Mouse (Mus musculus) cerebellum, postnatal 10 days (tissue): ENCODE results near the gene Slc22a18.

Source experiments
- DNase-seq, 2 experiments: peaks; one replicate each; pipeline ENCODE4 v3.0.0; 2021; ENCODE audit warnings: mixed read lengths in 2 of 2

Slc22a18 gene

DNA sequence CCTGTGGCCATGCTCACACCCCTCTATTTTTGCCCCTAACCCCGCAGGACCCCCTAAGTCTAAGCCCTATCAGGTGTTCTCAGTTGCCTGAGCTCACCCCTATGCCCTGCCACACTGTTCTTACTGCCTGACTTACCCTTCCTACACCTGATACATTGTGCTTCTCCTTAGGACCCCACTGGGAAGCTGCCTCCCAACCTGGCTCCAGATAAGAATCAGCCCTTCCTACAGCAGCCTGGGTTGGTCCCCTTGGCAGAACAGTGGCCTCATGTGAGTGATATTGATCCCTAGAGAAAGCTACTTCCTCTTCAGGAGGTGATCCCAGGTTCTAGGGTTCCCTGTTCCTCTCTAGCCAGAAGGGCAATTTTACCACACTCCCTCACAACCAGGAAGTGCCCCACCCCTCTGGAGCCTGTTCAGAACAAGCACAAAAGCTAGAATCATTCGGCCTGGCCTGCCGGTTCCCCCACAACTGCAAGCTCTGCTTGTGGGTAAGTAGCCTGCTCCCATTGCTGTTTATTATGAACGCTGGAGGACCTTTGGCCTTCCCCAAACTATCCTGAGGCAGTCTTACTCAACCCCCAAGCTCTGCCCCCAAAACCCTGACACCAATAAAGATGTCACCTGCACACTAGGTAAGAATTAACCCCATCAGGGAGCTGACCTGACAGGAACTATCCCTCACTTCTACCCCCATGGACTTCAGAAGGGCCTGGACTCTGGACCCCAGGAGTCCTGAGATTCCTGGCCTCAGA is at the start of gene Slc22a18:
Slc22a18 (plus strand) TSS at position 390 of the 755 bp plus-strand sequence.
- DNase-seq: no peak

DNA sequence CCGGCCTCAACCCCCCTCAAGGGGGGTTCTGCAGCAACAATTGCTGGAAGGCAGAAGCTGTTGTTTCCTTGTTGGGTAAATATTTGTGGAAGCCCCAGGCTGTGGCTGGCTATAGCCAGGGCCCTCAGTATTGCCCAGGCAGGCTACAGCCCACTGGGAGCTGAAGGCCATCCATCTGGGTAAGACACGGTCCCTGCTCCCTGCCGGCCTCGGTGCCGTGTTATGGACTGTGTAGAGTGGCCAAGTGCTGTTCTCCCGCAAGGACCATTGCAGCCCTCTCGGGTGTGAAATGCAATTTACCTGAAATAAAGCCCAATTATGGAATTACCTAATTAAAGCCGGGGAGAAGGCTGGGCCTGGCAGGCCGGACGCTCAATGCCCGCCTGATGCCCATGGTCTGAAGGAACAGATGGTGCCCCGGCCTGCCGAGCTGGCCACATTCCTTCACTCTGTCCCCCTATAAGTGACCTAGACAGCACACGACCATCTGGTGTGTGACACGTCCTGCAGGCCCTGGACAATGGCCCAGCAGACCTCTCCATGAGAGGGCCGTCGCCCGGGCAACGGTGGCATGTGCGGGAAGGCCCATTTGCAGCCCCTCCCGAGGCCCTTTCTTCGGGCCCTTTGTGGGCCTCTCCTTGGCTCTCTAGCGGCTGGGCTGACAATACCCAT is 45.3 kb upstream of the Slc22a18 start:
- peak; percentile 94 to 97 for DNase-seq

DNA sequence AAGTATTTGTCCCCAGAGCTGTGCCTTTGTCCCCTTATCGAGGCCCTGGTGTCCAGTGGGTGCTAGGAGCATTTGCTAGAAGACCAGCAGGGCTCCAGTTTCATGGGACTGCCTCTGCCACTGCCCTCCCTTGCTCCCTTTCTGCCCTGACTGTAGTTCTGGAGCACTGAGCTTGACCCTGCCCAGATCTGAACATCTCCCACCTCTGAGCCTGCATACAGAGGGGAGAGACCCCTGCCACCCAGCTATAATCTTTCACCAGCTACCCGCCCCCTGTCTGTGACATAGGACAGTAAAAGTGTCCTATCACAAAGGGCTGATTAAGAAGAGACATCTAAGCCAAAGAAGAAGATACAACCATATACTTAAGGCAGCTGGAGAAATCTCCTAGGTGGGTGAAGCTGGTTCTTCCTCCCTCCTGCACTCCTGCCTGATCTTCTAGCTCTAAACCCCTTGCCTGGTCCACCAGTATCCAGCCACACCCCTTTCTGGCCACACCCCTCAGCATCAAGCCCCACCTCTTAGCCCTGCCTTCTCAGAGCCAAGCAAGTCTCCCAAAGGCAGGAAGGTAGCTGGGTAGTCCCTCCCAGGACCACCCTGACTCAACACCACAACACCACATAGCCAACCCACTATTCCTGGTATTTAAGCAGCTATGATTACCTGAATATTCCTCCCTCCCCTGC is 44.6 kb upstream of the Slc22a18 start:
- peak in 1 of 2 experiments; percentile 40 for DNase-seq

DNA sequence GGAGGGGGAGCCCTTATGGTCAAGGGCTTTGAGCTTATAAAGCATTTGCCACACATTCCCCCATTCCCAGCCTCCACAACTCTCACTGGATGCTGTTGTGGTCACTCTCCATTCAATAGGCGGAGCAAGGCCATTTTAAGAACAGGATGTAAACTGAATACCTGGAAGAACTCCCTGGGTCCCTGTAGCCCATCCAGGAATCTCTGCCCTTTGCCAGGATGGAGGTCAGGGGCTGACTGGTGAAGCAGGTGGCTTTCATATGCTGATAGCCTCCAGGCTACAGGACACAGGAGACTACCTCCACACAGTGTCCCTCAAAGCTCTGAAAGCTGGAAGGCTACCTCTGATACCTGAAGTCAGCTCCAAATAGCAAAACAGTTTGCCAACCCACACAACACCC is 40.9 kb upstream of the Slc22a18 start:
- DNase-seq: no peak

DNA sequence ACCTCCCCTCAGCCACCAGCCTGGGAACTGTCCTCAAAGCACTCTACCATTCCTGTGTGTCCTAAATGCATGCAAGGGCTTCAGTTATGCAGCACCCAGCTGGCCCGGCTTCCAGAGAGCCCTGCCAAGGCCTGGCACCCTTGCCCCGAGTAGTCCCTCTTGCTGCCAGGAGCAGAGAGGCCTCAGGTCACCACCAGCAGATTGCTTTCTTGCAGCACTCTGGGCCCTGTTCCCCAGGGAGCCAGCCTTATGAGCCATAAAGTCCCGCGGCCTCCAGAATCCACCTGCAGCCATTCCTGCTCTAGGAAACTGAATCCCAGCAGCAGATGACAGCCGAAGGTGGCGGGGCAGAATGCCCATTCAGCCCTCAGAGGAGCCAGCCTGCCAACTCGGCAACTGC is 40.2 kb upstream of the Slc22a18 start:
- DNase-seq: peak; percentile 79 to 85

DNA sequence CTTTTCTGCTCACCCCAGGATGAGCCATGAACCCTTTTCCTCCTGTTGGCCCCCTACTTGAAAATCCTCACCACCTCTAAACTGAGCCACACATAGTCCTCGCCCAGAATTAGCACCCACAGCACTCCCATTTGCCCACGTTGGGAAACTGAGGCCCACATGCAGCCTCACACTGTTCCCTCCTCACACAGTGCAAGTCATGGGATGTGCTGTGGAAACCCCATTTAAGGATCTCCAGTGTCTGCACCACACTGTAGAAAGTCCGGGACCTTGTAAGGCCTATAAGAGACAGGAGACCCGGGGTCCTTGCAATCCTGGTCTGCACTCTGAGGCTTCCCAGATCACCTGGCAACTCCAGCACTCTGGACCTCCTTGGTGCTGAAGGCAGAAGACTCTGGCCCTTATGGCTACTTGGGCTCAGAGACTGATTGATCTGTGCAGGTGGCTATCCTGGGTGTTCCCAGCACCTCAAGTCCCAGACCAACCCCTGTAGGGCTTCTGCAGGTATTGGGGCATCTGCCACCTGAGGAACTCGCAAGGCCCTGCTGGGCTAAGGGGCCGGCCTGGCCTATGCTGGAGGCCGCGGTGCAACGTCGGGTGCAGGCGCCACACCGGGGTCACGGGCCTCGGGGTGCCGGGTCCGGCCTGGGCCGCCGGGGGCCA is 36.2 kb upstream of the Slc22a18 start:
- DNase-seq: no peak

DNA sequence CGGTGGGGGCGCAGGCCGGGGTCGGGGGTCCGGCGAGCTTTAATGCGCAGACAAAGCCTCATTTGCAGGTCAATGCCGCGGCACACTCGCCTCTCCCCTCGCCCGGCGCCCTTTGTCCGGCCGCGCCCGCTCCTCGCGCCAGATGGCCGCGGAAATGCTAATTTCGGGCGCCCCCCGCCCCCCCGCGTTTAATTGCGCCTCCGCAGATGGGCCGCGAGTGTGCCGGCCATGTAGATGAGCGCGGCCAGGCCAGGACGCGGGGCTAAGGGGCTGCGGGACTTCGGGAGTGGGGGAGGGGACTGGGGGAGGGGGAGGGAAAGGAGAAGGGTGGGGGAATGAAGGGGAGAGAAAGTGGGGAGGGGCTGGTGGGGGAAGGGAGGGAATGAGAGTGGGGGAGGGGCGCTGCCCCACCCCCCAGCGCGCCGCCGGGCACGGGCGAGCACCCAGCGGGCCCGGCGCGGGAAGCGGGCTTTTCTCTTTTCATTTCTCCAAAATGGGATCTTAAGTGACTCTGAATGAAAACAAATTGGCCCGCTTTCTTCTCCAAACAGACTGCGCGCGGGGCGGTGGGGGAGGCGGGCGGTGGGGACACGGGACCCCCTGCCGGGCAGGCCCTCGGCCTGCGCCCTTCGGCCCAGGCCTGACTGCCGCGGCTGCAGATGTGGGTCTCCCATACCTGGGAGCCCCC is 35.5 kb upstream of the Slc22a18 start:
- DNase-seq: peak; percentile 76 to 82

DNA sequence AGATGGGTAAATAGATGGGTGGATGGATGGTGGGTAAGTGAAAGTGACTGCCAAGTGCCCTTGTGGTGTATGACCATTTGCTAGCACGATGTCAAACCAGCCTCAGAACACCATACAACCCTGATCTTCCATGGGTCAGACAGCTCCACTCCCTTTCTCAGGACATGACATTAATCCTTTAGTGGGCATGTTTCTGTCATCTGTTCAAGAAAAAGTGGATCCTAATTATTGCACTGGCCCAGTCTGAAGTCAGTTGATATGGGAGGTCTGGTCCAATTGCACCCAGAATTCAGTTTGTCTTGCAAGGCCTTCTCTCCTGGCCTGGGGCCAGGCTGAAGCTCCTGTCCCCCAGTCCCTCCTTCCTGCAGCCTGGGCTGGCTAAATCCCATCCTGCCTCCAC is 34.6 kb upstream of the Slc22a18 start:
- DNase-seq: no peak

DNA sequence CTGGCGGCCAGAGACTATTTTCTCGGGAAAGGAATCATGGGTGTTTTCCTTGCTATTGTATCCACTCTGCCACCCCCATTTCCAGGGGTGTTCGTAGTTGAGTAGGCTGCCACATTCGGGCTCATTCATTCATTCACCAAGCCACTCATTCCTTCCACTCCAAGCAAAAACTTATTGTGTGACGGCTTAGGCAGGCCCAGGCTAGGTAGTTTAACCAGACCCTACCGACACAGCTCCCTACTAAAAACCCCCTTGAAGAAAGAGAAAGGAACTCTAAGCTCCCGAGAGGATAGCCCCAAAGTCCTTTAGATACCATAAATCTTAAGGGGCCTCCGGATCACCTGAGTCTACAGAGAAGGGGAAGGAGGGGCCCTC is 29.0 kb upstream of the Slc22a18 start:
- no peak for DNase-seq

DNA sequence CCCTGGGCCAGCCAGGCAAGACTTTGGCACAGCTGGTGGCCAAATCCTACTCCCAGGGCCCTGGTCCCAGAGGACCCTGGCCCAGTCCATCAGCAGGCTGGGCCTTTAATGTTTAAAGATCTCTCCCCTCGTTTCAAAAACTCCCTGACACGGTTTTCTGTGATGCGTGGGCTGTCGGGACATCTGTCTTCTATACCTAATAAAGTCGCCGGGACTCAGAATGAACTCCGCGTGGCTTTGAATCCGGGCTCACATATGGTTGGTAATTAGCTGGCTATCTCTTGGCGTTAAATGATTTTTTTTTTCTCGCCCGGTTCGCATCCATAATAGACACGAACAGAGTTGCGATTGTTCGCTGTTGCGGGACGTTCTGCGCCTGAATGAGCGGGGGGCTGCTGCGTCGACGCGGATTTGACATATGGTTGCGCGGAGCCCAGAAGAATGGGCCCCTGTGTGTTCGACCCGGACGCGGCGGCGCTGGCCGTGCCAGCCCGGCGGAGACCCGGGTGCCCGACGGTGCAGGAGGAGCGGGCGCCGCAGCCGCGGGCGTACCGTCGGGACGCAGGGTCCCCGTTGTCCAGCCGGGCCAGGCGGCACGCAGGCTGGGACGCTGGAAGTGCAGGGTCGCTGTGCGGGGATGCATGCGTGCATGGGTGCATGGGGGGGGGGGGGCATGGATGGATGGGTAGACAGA is 28.4 kb upstream of the Slc22a18 start:
- DNase-seq: peak in 1 of 2 experiments; percentile 39

DNA sequence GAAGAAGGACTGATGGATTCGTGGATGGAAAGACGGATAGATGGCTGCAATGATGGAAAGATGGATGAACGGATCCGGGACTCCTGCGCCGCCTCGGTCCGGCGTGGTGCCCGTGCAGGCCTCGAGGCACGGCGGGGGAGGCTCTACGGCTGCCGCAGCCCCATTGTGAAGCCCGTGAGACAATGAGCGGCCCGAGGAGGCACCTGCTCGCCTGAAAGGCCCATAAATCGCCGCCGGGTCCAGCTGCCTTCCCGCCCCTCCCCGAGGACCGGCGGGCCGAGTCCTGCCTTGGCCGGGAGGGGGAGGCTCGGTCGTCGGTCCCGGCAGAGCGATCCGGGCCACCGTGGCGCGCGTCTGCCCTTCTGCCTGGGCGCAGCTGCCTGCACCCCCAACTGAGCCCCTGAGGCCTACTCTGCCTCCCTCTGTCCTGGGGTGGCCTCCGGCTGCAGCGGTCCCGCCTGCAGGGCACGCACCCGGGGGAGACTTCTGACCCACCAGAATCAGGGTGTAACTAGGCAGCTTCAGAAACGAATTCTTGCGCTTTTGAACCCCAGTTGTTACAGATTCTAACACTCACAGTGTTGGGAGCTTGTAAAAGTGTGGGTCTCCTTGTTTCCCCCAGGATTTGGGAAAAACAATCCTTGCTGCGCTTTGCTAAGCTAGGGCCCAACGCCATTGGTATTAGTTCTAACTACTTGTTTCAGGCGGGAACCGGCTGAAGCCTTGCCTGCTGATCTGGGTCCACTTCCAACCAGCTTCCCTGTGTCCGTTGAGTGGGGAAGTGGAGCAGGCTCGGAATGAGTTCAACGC is 27.7 kb upstream of the Slc22a18 start:
- peak in 1 of 2 experiments; percentile 38 for DNase-seq

DNA sequence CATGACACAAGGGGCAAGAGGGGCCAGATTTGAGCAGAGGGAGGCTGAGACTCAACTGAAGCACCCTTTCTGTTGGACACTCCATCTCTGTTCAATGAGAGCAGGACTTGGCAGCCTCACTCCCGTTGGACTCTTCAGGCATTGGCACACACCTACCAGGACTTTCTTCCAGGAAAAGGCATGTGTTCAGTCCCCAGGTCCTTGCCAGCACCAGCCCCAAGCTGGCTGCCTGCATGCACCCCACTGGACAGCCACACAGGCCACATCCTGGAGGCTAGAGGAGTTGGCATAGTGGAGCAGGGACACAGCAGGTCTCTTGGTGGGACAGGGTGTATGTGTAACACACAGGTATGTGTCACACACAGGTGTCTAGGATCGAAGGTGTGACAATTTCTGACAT is 26.4 kb upstream of the Slc22a18 start:
- DNase-seq: peak; percentile 86 to 94

DNA sequence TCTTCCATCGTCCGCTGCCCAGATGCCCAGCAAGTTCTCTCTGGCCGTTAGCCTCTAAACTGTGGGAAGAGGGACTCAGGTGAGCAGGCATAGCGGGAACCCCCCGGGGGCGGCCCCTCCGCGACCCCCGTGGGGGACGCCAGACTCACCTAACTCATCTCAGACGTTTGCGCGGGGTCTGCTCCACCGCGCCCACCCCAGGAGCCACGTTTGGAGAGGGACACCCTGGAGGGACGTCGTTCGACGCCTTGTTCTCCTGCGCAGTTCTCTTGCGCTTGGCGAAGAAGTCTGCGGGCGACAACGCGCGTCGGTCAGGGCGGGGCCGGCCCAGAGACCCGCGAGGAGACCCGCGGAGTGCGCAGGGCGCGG is 14.6 kb upstream of the Slc22a18 start:
- no peak for DNase-seq

DNA sequence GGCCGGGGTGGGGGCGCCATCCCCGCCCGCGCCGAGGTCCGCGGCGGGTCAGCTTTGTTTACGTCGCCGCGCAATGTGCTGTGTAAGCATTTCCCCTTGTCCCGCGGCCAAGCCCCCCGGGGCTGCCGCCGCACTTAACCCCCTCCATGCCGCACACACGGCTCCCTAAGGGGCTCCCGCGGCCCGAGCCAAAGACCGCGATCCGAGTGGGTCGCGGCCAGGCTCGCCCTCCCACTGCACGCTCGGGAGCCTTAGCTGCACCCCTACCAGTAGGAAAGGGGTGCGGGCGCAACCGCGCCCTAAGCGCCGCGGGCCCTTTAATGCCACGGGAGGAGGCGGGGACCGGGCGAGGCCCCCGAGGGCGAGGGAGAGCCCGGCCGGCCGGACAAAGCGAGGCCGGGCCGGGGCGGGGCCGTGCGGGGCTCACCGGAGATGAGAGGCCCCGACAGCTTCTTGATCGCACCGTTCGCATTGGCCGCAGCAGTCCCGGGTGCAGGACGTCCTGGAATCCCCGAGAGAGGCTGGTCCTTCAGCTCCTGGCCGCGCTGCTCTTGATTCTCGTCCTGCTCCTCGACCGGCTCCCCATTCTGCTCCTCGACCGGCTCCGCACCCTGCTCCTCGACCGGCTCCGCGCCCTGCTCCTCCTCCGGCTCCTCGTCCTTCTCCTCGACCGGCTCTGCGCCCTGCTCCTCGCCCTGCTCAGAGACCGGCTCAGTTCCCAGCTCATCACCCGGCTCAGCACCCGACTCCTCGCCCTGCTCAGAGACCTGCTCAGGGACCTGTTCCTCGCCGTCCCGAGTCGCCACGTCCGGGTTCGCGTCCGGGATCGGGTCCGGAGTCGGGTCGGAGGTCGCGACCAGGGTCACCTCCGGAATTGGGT is 14.0 kb upstream of the Slc22a18 start:
- DNase-seq: peak; percentile 33 to 38

DNA sequence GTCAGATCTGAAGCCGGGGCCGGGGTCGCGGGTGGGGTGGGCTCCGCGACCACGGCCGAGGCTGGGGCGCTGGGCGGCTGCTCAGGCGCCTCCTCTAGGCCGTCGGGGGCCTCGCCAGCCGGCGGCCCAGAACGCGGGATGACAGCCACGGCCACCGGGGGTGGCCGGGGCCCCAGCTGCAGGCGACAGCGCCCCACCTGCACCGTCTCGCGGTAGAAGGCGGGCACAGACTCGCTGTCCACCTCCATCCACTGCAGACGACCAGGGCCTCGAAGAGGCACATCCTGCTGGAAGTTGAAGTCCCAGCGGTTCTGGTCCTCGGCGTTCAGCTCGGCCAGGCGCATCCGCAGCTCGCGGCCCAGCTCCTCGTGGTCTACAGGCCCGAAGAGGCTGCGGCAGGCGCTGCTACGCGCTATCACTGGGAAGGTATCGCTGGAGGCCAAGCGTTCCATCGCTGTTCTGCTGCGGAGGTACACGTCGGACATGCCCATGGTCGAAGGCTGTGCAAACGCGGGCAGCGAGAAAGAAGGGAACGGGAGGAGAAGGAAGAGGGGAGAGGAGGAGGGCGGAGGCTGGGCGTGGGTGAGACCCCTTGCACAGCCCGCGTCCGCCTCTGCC is 13.2 kb upstream of the Slc22a18 start:
- DNase-seq: no peak

DNA sequence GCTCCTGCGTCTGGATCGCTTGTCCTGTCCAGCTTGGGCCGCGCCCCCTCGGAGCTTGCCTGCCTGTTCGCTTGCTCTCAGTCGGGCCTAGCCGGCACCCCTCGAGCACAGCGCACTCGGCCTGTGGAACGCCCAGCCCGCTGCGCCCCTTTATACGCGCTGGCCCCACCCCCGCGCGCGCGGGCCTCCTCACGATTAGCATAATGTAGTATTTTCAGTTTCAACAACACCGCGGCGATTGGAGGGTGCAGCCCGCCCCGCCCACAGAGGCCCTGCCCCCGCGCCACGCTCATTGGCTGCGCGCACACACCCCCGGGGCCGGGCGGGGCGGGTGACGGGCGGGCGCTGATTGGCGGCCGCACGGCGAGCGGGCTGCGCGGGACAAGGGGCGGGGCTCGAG is 12.7 kb upstream of the Slc22a18 start, which contains the start of gene Cdkn1c:
Cdkn1c (minus strand) TSS at position 177 of the 400 bp plus-strand sequence.
- DNase-seq: peak; percentile 87 to 91

DNA sequence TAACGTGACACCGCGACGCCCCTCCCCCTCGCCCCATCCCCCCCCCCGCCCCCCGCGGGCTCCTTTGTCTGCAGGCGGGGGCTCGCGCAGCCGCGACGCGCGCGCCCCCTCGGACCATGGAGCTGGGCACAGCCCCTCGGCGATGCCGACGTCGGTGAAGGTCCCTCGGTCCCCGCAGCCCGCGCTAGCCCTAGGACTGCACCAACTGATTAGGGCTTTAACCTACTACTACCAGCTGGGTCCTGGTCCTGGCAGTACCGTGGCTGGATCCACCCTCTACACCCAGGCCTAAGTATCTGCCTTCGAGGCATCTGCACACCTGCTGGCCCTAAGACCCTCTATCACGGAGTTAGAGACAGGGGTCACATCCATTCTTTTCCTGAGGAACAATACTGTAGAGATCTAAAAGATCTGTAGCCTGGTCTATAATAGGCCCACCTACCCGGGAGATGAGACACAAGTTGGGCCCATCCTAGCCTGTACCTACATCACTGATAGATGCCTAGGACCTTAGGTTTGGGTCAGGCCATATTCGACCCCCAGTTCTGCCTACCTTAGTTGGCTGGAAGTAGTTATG is 12.2 kb upstream of the Slc22a18 start:
- no peak for DNase-seq

DNA sequence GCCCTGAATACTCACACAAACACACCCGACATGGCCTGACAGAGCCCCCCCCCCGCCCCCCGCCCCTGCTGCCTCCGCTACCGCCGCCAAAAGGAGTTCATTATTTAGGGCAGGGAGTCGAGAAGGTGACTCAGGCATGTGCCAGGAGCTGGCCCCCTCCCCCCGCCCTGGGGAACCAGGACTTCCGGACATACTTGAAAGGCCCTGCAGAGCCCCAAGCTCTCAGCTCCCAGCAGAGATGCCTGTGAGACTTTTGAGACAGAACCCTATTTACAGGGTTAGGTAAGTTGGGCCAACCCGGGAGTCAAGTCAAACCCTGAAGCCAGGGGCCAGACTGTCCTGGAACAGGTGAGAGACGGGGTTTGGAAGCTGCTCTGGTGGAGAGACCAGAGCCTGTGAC is 11.6 kb upstream of the Slc22a18 start:
- DNase-seq: no peak

DNA sequence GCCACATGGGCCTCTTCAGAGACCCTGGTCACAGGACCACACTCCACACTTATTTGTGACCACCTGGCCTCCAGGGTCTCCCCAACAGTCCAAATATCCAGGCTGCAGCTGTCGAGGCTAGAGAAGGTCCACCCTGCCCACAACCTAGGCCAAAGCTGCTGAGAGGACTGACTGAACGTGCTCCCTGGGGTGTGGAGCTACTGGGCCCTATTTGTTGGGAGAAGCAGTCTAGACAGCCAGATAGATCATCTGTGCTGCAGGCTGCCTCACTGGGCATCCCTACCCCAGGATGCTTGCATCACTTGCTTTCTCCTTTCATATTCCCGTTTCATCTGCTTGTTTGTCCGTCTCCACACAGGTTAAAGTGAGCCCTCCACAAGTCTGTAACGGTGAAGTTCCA is 11.0 kb upstream of the Slc22a18 start:
- DNase-seq: no peak
